Mouse (Mus musculus) midbrain, embryonic 13.5 days (tissue): ENCODE results near the gene Socs3. TPM values are rescaled to one million over a fixed set of nuclear protein-coding genes. Genes with fewer than 3 reads are reported as not detected.

Experiments
- ATAC-seq: fragments of 200-750 bp; cut with Nextera tagmentation; 2 replicates; pipeline ENCODE4 v1.8.0; 2017; ENCODE audit warnings: mild to moderate bottlenecking, moderate TSS enrichment, moderate library complexity
- H3K27ac ChIP-seq: fragments of 300-500 bp; sonication (generic); 2 replicates; pipeline ENCODE4 v1.5.1; 2015; ENCODE audit warnings: inconsistent platforms, mild to moderate bottlenecking, moderate library complexity
- H3K27me3 ChIP-seq: fragments of 300-500 bp; sonication (generic); 2 replicates; pipeline ENCODE4 v1.6.1; 2015; ENCODE audit warnings: mild to moderate bottlenecking, inconsistent platforms
- H3K36me3 ChIP-seq: fragments of 300-500 bp; sonication (generic); 2 replicates; pipeline ENCODE4 v1.6.1; 2015; ENCODE audit warnings: mild to moderate bottlenecking, inconsistent platforms
- H3K4me1 ChIP-seq: fragments of 300-500 bp; sonication (generic); replicated peaks from 2 replicates; pipeline ENCODE4 v1.6.1; 2015; ENCODE audit warnings: inconsistent platforms
- H3K4me2 ChIP-seq: fragments of 300-500 bp; sonication (generic); replicated peaks from 2 replicates; pipeline ENCODE4 v1.6.1; 2015; ENCODE audit warnings: moderate library complexity, mild to moderate bottlenecking, inconsistent platforms
- H3K4me3 ChIP-seq: fragments of 300-500 bp; sonication (generic); replicated peaks from 2 replicates; pipeline ENCODE4 v1.5.1; 2015; ENCODE audit warnings: mild to moderate bottlenecking, inconsistent platforms
- H3K9ac ChIP-seq: fragments of 300-500 bp; sonication (generic); replicated peaks from 2 replicates; pipeline ENCODE4 v1.6.1; 2015; ENCODE audit warnings: mild to moderate bottlenecking, inconsistent platforms
- H3K9me3 ChIP-seq: fragments of 300-500 bp; sonication (generic); 2 replicates; pipeline ENCODE4 v1.6.1; 2016; ENCODE audit warnings: mild to moderate bottlenecking, inconsistent platforms
- WGBS: fragments of 180-500 bp; shearing (Covaris S2); methylation state at CpG from one replicate; pipeline ENCODE4 v1.1.7; 2015; 5-methylcytosine and 5-hydroxymethylcytosine counted together
- polyA plus RNA-seq: library from polyadenylated mRNA; unstranded; fragments of >200 nt; fragmentation: Nextera tagmentation; extraction: Ambion mirVana; gene quantifications from 2 replicates; pipeline ENCODE4 v1.2.1, GENCODE M21; 2015

Gene Socs3
- polyA plus RNA-seq, 1 experiment from 2014 or later: 9.3 TPM

- 61% methylated on average over 4 of the region's 5 CpGs for WGBS
- no peak for ATAC-seq
- Histone ChIP-seq H3K4me3 (no peak overlapping the region), H3K9ac (no peak overlapping the region), H3K4me2 (no peak overlapping the region), H3K36me3 (no peaks in the 10 kb centered on the region), H3K9me3 (no peaks in the 10 kb centered on the region), H3K27ac (no peak overlapping the region), H3K27me3 (peaks cover 5% of the 10 kb centered on the region; the same call in 1 of the 2 replicates), H3K4me1 (peaks cover 32% of the 10 kb centered on the region)
These were observed 8.0 kb upstream of the Socs3 start for GRCm38 (mm10) chr11:117977694-117978360.

- H3K4me2 ChIP-seq: peak overlapping the region; percentile 9; the same call in 1 of the 2 replicates
- H3K9ac ChIP-seq: no peak overlapping the region
- no peak overlapping the region for H3K4me3 ChIP-seq
- 2% methylated on average over 8 of the region's 8 CpGs for WGBS
- no peaks in the 10 kb centered on the region for H3K36me3 ChIP-seq
- peaks cover 10% of the 10 kb centered on the region; the same call in 1 of the 2 replicates for H3K27me3 ChIP-seq
- H3K4me1 ChIP-seq: peaks cover 32% of the 10 kb centered on the region
- peak; percentile 77 for ATAC-seq
- H3K27ac ChIP-seq: peak overlapping the region; percentile 84
- H3K9me3 ChIP-seq: no peaks in the 10 kb centered on the region
These were observed 6.3 kb upstream of the Socs3 start for GRCm38 (mm10) chr11:117976081-117976582.

- Histone ChIP-seq H3K4me1 (peaks cover 32% of the 10 kb centered on the region), H3K9me3 (no peaks in the 10 kb centered on the region), H3K36me3 (no peaks in the 10 kb centered on the region), H3K27me3 (peaks cover 14% of the 10 kb centered on the region), H3K4me2 (peak overlapping the region; percentile 9; the same call in 1 of the 2 replicates), H3K4me3 (no peak overlapping the region), H3K27ac (peak overlapping the region; percentile 84), H3K9ac (no peak overlapping the region)
- WGBS: under 1% methylated on average over 18 of the region's 18 CpGs
- ATAC-seq: peak; percentile 66
These were observed 5.5 kb upstream of the Socs3 start for GRCm38 (mm10) chr11:117975211-117975967.

- Histone ChIP-seq H3K27me3 (peaks cover 14% of the 10 kb centered on the region), H3K9me3 (no peaks in the 10 kb centered on the region), H3K27ac (peak overlapping the region; percentile 84), H3K36me3 (no peaks in the 10 kb centered on the region), H3K4me3 (no peak overlapping the region), H3K4me1 (peaks cover 40% of the 10 kb centered on the region), H3K9ac (no peak overlapping the region), H3K4me2 (no peak overlapping the region)
- no peak for ATAC-seq
- 15% methylated on average over 14 of the region's 14 CpGs for WGBS
These were observed 4.7 kb upstream of the Socs3 start for GRCm38 (mm10) chr11:117974327-117975125.

- no peaks in the 10 kb centered on the region for H3K36me3 ChIP-seq
- no peak overlapping the region for H3K9ac ChIP-seq
- ATAC-seq: no peak
- WGBS: 44% methylated on average over 5 of the region's 5 CpGs
- H3K9me3 ChIP-seq: no peaks in the 10 kb centered on the region
- peaks cover 14% of the 10 kb centered on the region for H3K27me3 ChIP-seq
- H3K27ac ChIP-seq: no peak overlapping the region
- H3K4me1 ChIP-seq: peaks cover 43% of the 10 kb centered on the region
- no peak overlapping the region for H3K4me2 ChIP-seq
- no peak overlapping the region for H3K4me3 ChIP-seq
These were observed 3.7 kb upstream of the Socs3 start for GRCm38 (mm10) chr11:117973569-117973968.

GRCm38 (mm10) chr11:117972656-117973558 is 3.1 kb upstream of the Socs3 start:
- H3K27me3 ChIP-seq: peaks cover 15% of the 10 kb centered on the region
- H3K4me3 ChIP-seq: no peak overlapping the region
- WGBS: 49% methylated on average over 11 of the region's 11 CpGs
- no peaks in the 10 kb centered on the region for H3K9me3 ChIP-seq
- H3K4me2 ChIP-seq: no peak overlapping the region
- ATAC-seq: no peak
- no peak overlapping the region for H3K27ac ChIP-seq
- no peaks in the 10 kb centered on the region for H3K36me3 ChIP-seq
- no peak overlapping the region for H3K9ac ChIP-seq
- peaks cover 49% of the 10 kb centered on the region for H3K4me1 ChIP-seq

- H3K9me3 ChIP-seq: no peaks in the 10 kb centered on the region
- 91% methylated on average over 1 of the region's 2 CpGs for WGBS
- peaks cover 27% of the 10 kb centered on the region for H3K27me3 ChIP-seq
- peaks cover 60% of the 10 kb centered on the region for H3K4me1 ChIP-seq
- no peak overlapping the region for H3K4me3 ChIP-seq
- H3K36me3 ChIP-seq: no peaks in the 10 kb centered on the region
- no peak overlapping the region for H3K27ac ChIP-seq
- H3K4me2 ChIP-seq: no peak overlapping the region
- no peak overlapping the region for H3K9ac ChIP-seq
- ATAC-seq: no peak
These were observed 1.9 kb upstream of the Socs3 start for GRCm38 (mm10) chr11:117971646-117972242.

- 64% methylated on average over 5 of the region's 6 CpGs for WGBS
- Histone ChIP-seq H3K9me3 (no peaks in the 10 kb centered on the region), H3K27ac (no peak overlapping the region), H3K4me3 (no peak overlapping the region), H3K27me3 (peaks cover 33% of the 10 kb centered on the region), H3K9ac (no peak overlapping the region), H3K4me2 (no peak overlapping the region), H3K4me1 (peaks cover 60% of the 10 kb centered on the region), H3K36me3 (no peaks in the 10 kb centered on the region)
- ATAC-seq: no peak
These were observed 1.3 kb upstream of the Socs3 start for GRCm38 (mm10) chr11:117971100-117971499.

- H3K4me1 ChIP-seq: peaks cover 60% of the 10 kb centered on the region
- H3K27me3 ChIP-seq: peaks cover 50% of the 10 kb centered on the region
- ATAC-seq: peak; percentile 91
These were observed 525 bp downstream of the Socs3 start for GRCm38 (mm10) chr11:117969100-117969944.

GRCm38 (mm10) chr11:117968716-117969099 is 1.1 kb downstream of the Socs3 start:
- Histone ChIP-seq H3K27ac (peak overlapping the region; percentile 79), H3K4me1 (peaks cover 60% of the 10 kb centered on the region), H3K4me2 (peak overlapping the region; percentile 87), H3K9me3 (no peaks in the 10 kb centered on the region), H3K4me3 (peak overlapping the region; percentile 55), H3K9ac (peak overlapping the region; percentile 70), H3K27me3 (peaks cover 47% of the 10 kb centered on the region), H3K36me3 (no peaks in the 10 kb centered on the region)
- 0% methylated on average over 33 of the region's 34 CpGs for WGBS
- ATAC-seq: no peak; the same call in none of the 2 replicates

More at GRCm38 (mm10) chr11:117969100-117969944, 525 bp downstream of the Socs3 start:
- Histone ChIP-seq H3K36me3 (no peaks in the 10 kb centered on the region), H3K4me3 (peak overlapping the region; percentile 55), H3K4me2 (peak overlapping the region; percentile 87), H3K9me3 (no peaks in the 10 kb centered on the region), H3K9ac (peak overlapping the region; percentile 70), H3K27ac (peak overlapping the region; percentile 79)
- WGBS: under 1% methylated on average over 43 of the region's 65 CpGs
